Mouse (Mus musculus) neural tube, embryonic 13.5 days (tissue): ENCODE data around the gene Frrs1. TPM values are rescaled to one million over a fixed set of nuclear protein-coding genes. Genes with fewer than 3 reads are reported as not detected.

Experiments used
- ATAC-seq: fragments of 200-750 bp; cut with Nextera tagmentation; 2 replicates; pipeline ENCODE4 v1.8.0; 2017; ENCODE audit warnings: low read depth, mild to moderate bottlenecking, moderate TSS enrichment, moderate library complexity
- H3K27ac ChIP-seq: fragments of 300-500 bp; sonication (generic); replicated peaks from 2 replicates; pipeline ENCODE4 v1.5.1; 2015; ENCODE audit warnings: moderate library complexity, mild to moderate bottlenecking, inconsistent platforms
- H3K27me3 ChIP-seq: fragments of 300-500 bp; sonication (generic); 2 replicates; pipeline ENCODE4 v1.6.1; 2015; ENCODE audit warnings: mild to moderate bottlenecking, inconsistent platforms
- H3K36me3 ChIP-seq: fragments of 300-500 bp; sonication (generic); 2 replicates; pipeline ENCODE4 v1.6.1; 2015; ENCODE audit warnings: mild to moderate bottlenecking, inconsistent platforms
- H3K4me1 ChIP-seq: fragments of 300-500 bp; sonication (generic); replicated peaks from 2 replicates; pipeline ENCODE4 v1.6.1; 2015; ENCODE audit warnings: inconsistent platforms
- H3K4me2 ChIP-seq: fragments of 300-500 bp; sonication (generic); 2 replicates; pipeline ENCODE4 v1.6.1; 2015; ENCODE audit warnings: inconsistent platforms, mild to moderate bottlenecking, moderate library complexity
- H3K4me3 ChIP-seq: fragments of 300-500 bp; sonication (generic); 2 replicates; pipeline ENCODE4 v1.5.1; 2015; ENCODE audit warnings: mild to moderate bottlenecking, inconsistent platforms
- H3K9ac ChIP-seq: fragments of 300-500 bp; sonication (generic); 2 replicates; pipeline ENCODE4 v1.6.1; 2015; ENCODE audit warnings: moderate library complexity, mild to moderate bottlenecking, inconsistent platforms
- H3K9me3 ChIP-seq: fragments of 300-500 bp; sonication (generic); 2 replicates; pipeline ENCODE4 v1.6.1; 2016; ENCODE audit warnings: inconsistent platforms
- WGBS: fragments of 180-500 bp; shearing (Covaris S2); methylation state at CpG from one replicate; pipeline ENCODE4 v1.1.7; 2015; 5-methylcytosine and 5-hydroxymethylcytosine counted together
- polyA plus RNA-seq: library from polyadenylated mRNA; unstranded; fragments of >200 nt; fragmentation: Nextera tagmentation; extraction: Ambion mirVana; gene quantifications from 2 replicates; pipeline ENCODE4 v1.2.1, GENCODE M21; 2015

Frrs1 gene
- polyA plus RNA-seq, 1 experiment from 2014 or later = 2.4 TPM

DNA sequence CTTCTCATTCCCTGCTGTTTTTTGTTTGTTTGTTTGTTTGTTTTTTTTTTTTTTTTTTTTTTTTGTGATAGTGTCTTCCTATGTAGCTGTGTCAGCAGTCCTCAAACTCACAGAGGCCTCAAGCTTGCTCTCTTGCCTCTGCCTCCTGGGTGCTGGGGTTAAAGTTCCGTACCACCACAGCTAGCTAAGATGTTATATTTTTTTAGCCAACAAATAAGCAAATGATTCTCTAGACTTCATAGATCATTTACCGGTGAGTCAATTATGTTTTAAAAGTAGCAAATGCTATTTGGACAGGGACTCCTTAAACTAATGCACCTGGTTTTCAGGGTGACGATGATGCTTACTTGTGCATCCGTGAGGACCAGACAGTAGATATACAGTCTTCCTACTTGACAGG is 31.3 kb downstream of the Frrs1 start:
- Histone ChIP-seq H3K27me3 (no peaks in the 10 kb centered on the region), H3K4me1 (no peaks in the 10 kb centered on the region), H3K27ac (no peak overlapping the region), H3K4me2 (no peak overlapping the region), H3K4me3 (no peak overlapping the region), H3K9ac (no peak overlapping the region), H3K36me3 (no peaks in the 10 kb centered on the region), H3K9me3 (no peaks in the 10 kb centered on the region)
- no peak for ATAC-seq
- 93% methylated on average over 4 of the region's 4 CpGs for WGBS

DNA sequence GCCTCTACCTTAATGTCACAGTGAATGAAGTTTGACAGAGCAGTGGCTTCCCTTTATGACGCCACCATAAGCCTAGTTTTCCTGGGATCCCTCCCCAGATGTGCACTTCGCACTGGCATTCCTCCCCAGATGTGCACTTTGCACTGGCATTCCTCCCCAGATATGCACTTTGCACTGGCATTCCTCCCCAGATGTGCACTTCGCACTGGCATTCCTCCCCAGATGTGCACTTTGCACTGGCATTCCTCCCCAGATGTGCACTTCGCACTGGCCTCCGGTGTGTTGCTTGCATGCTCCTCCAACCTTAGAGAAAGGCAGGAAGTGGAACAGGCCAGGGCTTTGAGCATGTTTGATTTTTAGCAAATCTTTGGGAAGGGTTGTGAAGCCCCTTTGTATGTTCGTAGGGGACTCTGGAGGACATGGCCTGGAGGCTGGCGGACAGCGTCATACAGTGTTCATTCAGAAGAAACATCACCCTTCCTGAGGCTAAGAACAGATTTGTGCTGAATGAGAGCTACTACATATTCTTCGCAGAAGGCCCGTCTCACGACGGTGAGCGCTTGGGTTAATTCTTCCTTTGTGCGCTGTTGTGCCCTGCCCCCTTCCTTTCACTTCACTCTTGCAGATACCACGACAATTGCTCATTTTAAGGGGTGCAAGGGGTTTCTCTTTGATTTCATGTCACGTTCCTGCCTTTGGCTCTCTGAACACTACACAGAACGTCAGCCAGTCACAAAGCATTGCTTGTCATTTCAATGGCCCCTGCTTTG is 32.4 kb downstream of the Frrs1 start:
- H3K9ac ChIP-seq = no peak overlapping the region
- no peak overlapping the region for H3K27ac ChIP-seq
- no peaks in the 10 kb centered on the region for H3K27me3 ChIP-seq
- H3K36me3 ChIP-seq = no peaks in the 10 kb centered on the region
- ATAC-seq = no peak
- no peaks in the 10 kb centered on the region for H3K9me3 ChIP-seq
- no peak overlapping the region for H3K4me2 ChIP-seq
- no peak overlapping the region for H3K4me3 ChIP-seq
- 69% methylated on average over 17 of the region's 17 CpGs for WGBS
- H3K4me1 ChIP-seq = no peaks in the 10 kb centered on the region

DNA sequence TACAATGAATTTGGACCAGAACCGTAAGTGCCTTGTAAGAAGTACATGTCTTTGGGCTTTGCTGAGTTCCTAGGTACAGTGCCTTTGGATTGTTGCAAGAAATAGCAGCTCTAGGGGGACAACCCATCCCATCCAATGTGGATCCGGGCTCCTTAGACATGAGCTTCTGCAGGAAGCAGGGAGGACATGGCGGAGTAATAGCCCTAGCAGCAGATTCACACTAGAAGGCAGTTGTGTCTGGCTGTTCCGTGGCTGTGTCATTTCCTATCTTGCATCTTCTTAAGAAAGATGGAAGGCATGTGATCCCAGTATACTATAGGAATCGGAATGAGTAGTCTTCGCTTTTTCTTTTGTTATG is 32.9 kb downstream of the Frrs1 start:
- Histone ChIP-seq H3K27ac (no peak overlapping the region), H3K9ac (no peak overlapping the region), H3K4me1 (no peaks in the 10 kb centered on the region), H3K4me3 (no peak overlapping the region), H3K36me3 (no peaks in the 10 kb centered on the region), H3K27me3 (no peaks in the 10 kb centered on the region), H3K9me3 (no peaks in the 10 kb centered on the region), H3K4me2 (no peak overlapping the region)
- 88% methylated on average over 6 of the region's 6 CpGs for WGBS
- no peak for ATAC-seq

DNA sequence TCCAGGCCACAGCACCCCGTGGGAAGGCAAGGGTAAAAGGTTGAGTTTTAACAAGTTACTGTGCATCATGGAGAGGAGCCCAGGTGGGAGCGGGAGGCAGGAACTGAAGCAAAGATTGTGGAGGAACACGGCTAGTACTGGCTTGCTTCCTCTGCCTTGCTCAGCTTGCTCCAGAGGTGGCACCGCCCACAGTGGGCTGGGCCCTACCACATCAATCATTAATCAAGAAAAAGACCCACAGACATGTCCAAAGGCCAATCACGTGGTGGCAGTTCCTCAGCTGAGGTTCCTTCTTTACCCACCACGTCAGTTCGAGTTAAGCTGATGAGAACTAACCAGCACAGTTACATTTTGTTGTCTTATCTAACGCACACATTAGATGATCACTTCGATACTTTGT is 33.6 kb downstream of the Frrs1 start:
- Histone ChIP-seq H3K4me3 (no peak overlapping the region), H3K9me3 (no peaks in the 10 kb centered on the region), H3K4me1 (no peaks in the 10 kb centered on the region), H3K4me2 (no peak overlapping the region), H3K9ac (no peak overlapping the region), H3K27ac (no peak overlapping the region), H3K36me3 (no peaks in the 10 kb centered on the region), H3K27me3 (no peaks in the 10 kb centered on the region)
- 81% methylated on average over 9 of the region's 9 CpGs for WGBS
- no peak for ATAC-seq

DNA sequence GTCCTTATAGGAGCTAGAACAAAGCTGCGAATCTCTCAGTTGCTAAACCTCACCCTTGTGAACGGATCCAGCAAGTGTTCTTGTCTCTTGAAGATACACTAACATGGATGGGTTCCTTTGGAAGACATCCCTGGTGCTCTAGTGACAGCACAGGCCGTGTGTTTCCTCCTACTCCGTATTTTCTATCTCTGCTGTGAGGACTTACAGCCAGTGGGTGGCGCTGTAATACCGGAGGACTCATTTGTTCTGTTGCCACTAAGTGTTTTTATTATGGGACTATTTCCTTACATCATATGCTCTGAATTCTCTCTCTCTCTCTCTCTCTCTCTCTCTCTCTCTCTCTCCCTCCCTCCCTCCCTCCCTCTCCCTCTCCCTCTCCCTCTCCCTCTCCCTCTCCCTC is 44.9 kb downstream of the Frrs1 start:
- no peaks in the 10 kb centered on the region for H3K27me3 ChIP-seq
- no peaks in the 10 kb centered on the region for H3K36me3 ChIP-seq
- peak; percentile 63; the same call in 1 of the 2 replicates for ATAC-seq

DNA sequence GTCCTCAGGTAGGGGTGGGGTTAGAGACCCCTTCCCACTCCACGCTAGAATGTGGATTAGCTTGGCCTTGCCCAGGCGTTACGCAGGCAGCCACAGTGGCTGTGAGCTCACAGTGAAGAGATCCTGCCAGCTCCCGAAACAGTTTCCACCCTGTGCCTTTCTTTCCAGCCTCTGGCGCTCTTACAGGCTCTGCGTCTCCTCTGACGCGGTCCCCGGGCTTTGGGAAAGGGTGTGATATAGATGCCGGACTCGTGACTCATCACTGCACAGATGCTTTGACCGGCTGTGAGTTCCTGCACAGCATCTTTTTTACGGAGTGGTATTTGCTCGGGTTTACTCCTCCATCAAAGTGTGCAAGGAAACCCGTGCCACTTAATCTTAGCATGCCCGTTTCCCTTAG is 46.6 kb downstream of the Frrs1 start:
- ATAC-seq = no peak
- no peaks in the 10 kb centered on the region for H3K27me3 ChIP-seq
- no peak overlapping the region for H3K4me2 ChIP-seq
- WGBS = 85% methylated on average over 16 of the region's 16 CpGs
- no peak overlapping the region for H3K27ac ChIP-seq
- no peak overlapping the region for H3K9ac ChIP-seq
- H3K9me3 ChIP-seq = no peaks in the 10 kb centered on the region
- no peaks in the 10 kb centered on the region for H3K36me3 ChIP-seq
- H3K4me1 ChIP-seq = no peaks in the 10 kb centered on the region
- no peak overlapping the region for H3K4me3 ChIP-seq

More for the DNA sequence above, 44.9 kb downstream of the Frrs1 start:
- 22% methylated on average over 6 of the region's 6 CpGs for WGBS
- Histone ChIP-seq H3K4me1 (no peaks in the 10 kb centered on the region), H3K9ac (peak overlapping the region; percentile 48; the same call in 1 of the 2 replicates), H3K27ac (no peak overlapping the region), H3K9me3 (no peaks in the 10 kb centered on the region), H3K4me2 (no peak overlapping the region), H3K4me3 (no peak overlapping the region)

DNA sequence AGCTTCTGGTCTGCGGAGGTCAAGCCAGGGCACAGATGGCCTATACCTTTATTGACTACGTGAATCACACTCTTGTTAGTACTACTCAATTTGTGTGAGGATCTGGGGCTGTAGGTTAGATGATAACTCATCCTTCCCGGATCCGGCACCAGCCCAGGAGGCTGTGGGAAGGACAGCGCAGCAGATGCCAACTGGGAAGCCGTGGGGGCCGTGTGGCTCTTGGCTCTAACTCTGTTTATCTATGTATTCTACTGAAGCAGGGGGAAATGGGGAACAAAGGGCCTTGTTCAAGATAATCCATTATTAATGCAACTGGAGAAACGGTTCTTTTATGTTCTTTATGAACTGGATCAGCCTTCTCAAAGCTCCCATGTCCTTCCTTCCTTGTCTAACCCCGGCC is 47.3 kb downstream of the Frrs1 start:
- 55% methylated on average over 9 of the region's 9 CpGs for WGBS
- Histone ChIP-seq H3K4me2 (no peak overlapping the region), H3K9ac (no peak overlapping the region), H3K4me1 (no peaks in the 10 kb centered on the region), H3K4me3 (no peak overlapping the region), H3K27ac (no peak overlapping the region), H3K9me3 (no peaks in the 10 kb centered on the region), H3K27me3 (no peaks in the 10 kb centered on the region), H3K36me3 (no peaks in the 10 kb centered on the region)
- ATAC-seq = no peak

DNA sequence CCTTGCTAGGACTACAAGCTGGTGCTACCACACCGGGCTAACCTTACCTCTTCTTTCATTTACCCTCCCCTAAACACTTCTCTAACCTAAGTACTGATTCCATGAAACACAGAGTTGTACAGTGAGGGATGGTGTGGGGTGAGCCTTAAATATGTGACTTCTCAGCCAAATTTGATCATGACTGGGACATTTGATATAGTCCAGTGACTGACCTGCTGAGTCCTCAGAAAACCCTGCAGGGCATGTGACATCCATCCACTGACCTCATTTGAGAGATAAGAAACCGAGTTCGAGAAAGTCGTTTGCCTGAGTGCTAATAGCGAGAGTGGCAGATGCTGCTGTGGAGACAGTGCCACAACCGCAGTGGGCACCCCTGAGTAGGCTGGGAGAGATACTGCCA is 55.1 kb downstream of the Frrs1 start:
- H3K4me2 ChIP-seq = no peak overlapping the region
- no peak overlapping the region for H3K4me3 ChIP-seq
- H3K36me3 ChIP-seq = no peaks in the 10 kb centered on the region
- no peaks in the 10 kb centered on the region for H3K9me3 ChIP-seq
- no peak for ATAC-seq
- H3K27me3 ChIP-seq = no peaks in the 10 kb centered on the region
- WGBS = 91% methylated on average over 6 of the region's 6 CpGs
- no peaks in the 10 kb centered on the region for H3K4me1 ChIP-seq
- H3K9ac ChIP-seq = no peak overlapping the region
- no peak overlapping the region for H3K27ac ChIP-seq

DNA sequence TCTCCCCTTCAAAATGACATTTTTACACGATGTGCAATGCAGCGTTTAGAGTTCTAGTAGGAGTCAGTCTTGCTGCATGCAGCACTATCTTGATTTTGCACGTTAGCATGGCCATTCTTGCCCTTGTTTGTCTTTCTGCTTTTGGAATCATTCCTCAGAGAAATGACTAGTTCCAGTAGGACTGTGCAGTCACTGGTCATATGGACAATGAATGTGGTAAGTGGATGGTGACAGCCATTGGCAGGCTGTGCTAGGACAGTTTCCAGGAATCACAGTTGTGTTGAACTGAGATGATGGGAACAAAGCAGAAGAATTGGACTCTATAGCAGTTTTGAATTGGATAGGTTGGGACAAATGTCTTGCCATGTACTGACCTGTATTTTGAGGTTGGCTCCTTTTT is 55.7 kb downstream of the Frrs1 start:
- 89% methylated on average over 3 of the region's 3 CpGs for WGBS
- Histone ChIP-seq H3K27me3 (no peaks in the 10 kb centered on the region), H3K9me3 (no peaks in the 10 kb centered on the region), H3K36me3 (no peaks in the 10 kb centered on the region), H3K27ac (no peak overlapping the region), H3K4me1 (no peaks in the 10 kb centered on the region), H3K4me3 (no peak overlapping the region), H3K4me2 (no peak overlapping the region), H3K9ac (no peak overlapping the region)
- no peak for ATAC-seq

DNA sequence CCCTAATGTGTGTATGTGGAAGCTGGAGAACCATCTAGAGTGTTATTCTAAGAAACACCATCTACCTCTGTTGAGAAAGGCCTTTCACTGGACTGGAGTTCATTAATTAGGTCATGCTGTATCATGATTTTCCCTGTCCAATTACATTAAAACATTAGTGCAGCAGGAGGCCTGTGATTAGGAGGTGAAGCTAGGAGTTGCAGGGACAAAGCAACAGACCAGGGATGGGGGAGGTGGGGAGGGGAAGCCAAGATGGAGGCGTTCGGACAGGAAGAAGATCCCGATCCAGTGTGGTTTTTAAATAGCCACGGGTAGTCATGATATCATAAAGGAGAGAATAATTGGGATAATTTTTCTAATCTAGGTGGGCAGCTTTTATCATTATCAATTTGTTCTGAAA is 57.8 kb downstream of the Frrs1 start:
- Histone ChIP-seq H3K4me3 (no peak overlapping the region), H3K4me1 (no peaks in the 10 kb centered on the region), H3K4me2 (no peak overlapping the region), H3K36me3 (no peaks in the 10 kb centered on the region), H3K27me3 (no peaks in the 10 kb centered on the region), H3K9me3 (no peaks in the 10 kb centered on the region), H3K27ac (no peak overlapping the region), H3K9ac (no peak overlapping the region)
- WGBS = 90% methylated on average over 4 of the region's 4 CpGs
- no peak for ATAC-seq

DNA sequence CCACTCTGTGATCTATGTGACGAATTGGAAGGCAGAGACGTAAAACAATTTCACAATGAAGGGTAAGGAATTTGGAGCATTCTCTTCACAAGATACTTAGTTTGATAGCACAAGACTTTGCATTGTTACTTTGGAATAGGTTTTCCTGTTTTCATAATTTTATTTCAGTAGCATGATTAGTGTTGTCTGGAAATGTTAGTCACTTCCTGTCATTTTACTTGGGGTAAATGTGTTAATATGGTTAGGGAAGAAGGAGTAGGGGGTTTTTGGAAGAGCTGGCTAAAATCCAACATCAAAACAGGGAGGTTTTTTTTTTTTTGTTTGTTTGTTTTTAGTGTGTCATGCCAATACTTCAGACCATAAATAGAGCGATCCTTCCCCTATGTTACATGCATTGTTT is 62.3 kb downstream of the Frrs1 start:
- Histone ChIP-seq H3K4me2 (no peak overlapping the region), H3K36me3 (no peaks in the 10 kb centered on the region), H3K4me1 (no peaks in the 10 kb centered on the region; the same call in 1 of the 2 replicates), H3K4me3 (no peak overlapping the region), H3K9me3 (no peaks in the 10 kb centered on the region), H3K27me3 (no peaks in the 10 kb centered on the region), H3K27ac (no peak overlapping the region), H3K9ac (no peak overlapping the region)
- ATAC-seq = no peak
- 87% methylated on average over 3 of the region's 3 CpGs for WGBS

DNA sequence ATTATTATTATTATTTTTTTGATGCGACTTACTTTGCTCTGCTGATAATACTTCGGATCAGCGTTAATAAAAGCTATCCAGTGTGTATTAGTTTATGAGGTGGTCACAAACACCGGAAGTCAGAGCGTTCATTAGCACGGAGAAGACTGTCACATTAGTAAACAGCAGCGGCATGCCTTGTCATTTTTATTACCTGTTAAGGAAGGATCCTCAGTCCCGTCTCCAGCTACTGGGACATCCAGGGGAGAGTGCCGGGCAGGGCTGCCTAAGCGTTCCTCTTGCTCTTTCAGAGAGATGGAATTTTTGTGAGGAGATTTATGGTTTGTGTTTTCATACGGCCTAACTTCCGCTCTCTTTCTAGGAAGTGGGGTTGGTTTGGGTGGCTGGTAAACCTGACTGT is 63.8 kb downstream of the Frrs1 start:
- 74% methylated on average over 12 of the region's 12 CpGs for WGBS
- Histone ChIP-seq H3K27me3 (no peaks in the 10 kb centered on the region), H3K4me2 (no peak overlapping the region), H3K9me3 (no peaks in the 10 kb centered on the region), H3K9ac (no peak overlapping the region), H3K36me3 (no peaks in the 10 kb centered on the region), H3K4me3 (no peak overlapping the region), H3K27ac (no peak overlapping the region), H3K4me1 (no peaks in the 10 kb centered on the region; the same call in 1 of the 2 replicates)
- ATAC-seq = no peak

DNA sequence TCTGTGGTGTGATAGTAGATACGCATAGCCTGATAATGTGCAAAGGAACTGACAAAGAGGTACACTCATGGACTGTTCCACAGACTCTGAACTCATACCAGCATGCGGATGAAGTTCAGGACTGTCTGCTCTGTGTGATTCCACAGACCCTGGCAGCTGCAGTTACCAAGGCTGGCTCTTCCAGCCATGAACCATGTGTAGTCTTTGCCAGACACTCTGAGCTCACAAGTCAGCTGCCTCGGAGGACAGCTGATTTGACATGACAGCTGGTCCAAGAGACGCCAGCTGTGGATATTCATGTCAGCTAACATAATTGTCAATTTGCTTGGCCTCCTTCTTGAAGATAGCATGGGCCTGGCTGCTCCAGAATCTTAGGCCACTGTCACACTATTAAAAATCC is 69.7 kb downstream of the Frrs1 start:
- H3K4me1 ChIP-seq = no peaks in the 10 kb centered on the region
- H3K9me3 ChIP-seq = no peaks in the 10 kb centered on the region
- H3K9ac ChIP-seq = no peak overlapping the region
- ATAC-seq = no peak
- 86% methylated on average over 4 of the region's 4 CpGs for WGBS
- H3K27me3 ChIP-seq = no peaks in the 10 kb centered on the region
- H3K4me2 ChIP-seq = no peak overlapping the region
- H3K4me3 ChIP-seq = no peak overlapping the region
- no peaks in the 10 kb centered on the region for H3K36me3 ChIP-seq
- H3K27ac ChIP-seq = no peak overlapping the region
